Mouse (Mus musculus): ENCODE data around the gene Tex33. TPM values are rescaled to one million over a fixed set of nuclear protein-coding genes. Genes with fewer than 3 reads are reported as not detected.

Tex33 gene
- total RNA-seq, 2 experiments from 2014 or later: not detected

GRCm38 (mm10) chr15:78414157-78414556 lies 18.4 kb upstream of the Tex33 start:
- DNase-seq: no peak

GRCm38 (mm10) chr15:78413719-78414117 lies 18.0 kb upstream of the Tex33 start:
- DNase-seq: no peak

DNA sequence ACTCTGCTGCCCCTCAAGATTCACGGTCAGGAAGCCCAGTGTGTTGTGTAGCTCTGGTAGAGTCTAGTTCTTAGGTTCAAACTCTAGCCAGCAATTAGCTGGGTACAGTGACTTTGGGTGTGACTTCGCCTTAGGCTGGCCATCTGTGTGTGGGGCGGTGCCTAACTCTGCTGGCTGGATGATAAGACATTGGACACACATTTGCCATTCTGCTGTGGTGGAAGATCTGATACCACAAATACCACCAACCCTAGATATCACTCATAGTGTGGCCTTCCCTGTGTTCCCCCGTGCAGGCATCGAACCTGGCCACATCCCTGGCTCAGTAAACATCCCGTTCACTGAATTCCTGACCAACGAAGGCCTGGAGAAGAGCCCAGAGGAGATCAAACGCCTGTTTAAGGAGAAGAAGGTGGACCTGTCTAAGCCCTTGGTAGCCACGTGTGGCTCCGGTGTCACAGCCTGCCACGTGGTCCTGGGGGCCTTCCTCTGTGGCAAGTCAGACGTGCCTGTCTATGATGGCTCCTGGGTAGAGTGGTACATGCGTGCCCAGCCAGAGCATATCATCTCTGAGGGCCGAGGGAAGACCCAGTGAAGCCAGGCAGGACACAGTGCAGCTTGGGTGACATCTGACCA lies 17.5 kb upstream of the Tex33 start:
- no peak for DNase-seq

GRCm38 (mm10) chr15:78409570-78410052 lies 13.9 kb upstream of the Tex33 start:
- DNase-seq: no peak

DNA sequence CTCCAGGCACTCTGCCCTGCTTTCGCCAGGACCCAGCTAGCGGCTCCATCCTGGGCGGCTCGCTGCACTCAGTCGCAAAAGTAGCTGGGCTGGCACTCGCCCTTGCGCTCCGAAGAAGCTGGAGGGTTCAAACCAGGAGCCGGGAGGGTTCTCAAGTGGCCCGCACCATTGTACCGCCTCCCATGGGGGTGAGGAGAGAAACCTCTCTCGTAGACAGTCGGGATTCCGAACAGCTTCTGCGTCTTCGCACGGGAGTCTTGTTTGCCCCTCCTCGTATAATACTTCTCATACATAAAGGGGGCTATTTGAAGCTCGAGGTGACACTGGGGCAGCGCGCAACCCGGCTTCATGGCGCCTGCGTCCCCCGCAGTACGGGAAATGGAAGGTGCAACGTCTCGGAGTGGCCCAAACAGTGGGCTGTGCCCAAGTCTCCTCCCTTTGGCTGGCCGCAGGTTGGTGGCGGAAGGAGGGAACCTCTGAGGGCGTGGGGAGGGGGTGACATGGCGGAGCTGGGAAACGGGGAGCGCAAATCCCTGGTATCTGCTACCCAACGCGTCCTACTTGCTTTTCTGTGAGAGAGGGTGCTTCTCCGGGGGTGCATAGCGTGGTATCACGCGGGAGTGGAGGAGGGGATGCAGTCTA lies 10.7 kb upstream of the Tex33 start, which contains the start of gene Mpst:
TSS of gene Mpst (plus strand) at position 124 of the 642 bp plus-strand sequence.
- peak; percentile 90 to 93 for DNase-seq

GRCm38 (mm10) chr15:78405517-78406211 lies 10.0 kb upstream of the Tex33 start, which contains the start of gene Tst:
Tst (minus strand) TSS chr15:78405907.
- peak; percentile 88 to 90 for DNase-seq

GRCm38 (mm10) chr15:78405098-78405497 lies 9.4 kb upstream of the Tex33 start:
- no peak for DNase-seq

DNA sequence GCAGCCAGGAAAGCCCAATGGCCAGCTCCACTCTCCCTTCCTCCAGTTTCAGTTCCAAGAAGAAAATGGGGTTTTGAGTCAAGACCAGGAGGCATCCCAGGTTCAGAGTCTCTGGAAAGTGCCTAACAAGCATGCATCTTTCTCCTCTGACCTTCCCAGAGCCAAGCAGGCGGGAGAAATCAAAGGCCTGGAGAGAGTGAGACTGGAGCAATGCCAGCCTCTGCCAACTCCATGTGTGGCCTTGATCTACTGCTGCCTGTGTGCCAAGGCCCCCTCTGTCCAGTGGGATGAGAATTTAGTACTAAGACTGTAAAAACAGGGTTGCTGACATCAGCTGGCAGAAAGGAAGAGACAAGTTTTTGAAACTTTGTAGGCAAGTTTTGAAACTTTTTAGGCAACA lies 8.2 kb upstream of the Tex33 start:
- DNase-seq: peak in 1 of 2 experiments; percentile 45

- DNase-seq: no peak
These were observed 7.6 kb upstream of the Tex33 start for GRCm38 (mm10) chr15:78403301-78403741.

GRCm38 (mm10) chr15:78402423-78402822 lies 6.7 kb upstream of the Tex33 start:
- no peak for DNase-seq

GRCm38 (mm10) chr15:78401921-78402320 lies 6.2 kb upstream of the Tex33 start:
- peak; percentile 51 for DNase-seq

DNA sequence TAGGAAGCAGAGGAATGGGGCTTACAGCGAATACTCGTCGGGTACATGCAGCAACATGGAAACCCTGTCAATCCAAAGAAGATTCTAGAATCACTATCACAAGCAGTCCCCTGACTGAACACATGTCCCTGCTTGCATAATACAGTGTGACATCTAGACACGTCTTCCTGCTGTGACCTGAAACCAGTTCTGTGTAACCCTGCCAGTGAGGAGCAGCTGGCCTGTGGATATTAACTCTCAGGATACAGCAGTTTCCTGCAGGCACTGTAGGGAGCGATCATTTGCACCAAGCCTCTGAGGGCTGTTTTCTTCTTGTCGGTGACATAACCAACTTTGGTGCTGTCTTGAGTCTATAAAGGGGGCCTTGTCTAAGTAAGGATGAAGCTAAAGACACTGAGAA lies 5.6 kb upstream of the Tex33 start:
- DNase-seq: no peak

DNA sequence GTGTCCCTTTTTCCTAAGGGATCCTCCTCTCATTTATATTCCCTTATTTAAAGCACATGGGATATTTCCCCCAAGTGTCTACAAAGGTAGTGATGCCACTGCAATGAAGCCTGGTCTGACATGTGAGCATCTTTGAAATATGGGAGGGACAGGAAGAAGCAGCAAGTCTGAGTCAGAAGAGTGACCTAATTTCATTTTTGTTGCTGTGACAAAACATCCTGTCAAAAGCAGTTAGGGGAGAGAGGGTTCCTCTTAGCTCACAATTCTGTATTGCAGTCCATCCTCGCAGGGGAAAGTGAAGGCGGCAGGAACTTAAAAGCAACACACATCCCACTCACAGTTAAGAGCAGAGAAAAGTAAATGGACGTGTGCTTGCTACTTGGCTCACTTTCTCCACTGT lies 4.9 kb downstream of the Tex33 start:
- DNase-seq: no peak

GRCm38 (mm10) chr15:78385564-78385963 lies 10.1 kb downstream of the Tex33 start:
- no peak for DNase-seq

GRCm38 (mm10) chr15:78384220-78385116 lies 11.2 kb downstream of the Tex33 start:
- DNase-seq: peak; percentile 55 to 62

GRCm38 (mm10) chr15:78383450-78384219 lies 12.1 kb downstream of the Tex33 start:
- DNase-seq: peak; percentile 59 to 64

DNA sequence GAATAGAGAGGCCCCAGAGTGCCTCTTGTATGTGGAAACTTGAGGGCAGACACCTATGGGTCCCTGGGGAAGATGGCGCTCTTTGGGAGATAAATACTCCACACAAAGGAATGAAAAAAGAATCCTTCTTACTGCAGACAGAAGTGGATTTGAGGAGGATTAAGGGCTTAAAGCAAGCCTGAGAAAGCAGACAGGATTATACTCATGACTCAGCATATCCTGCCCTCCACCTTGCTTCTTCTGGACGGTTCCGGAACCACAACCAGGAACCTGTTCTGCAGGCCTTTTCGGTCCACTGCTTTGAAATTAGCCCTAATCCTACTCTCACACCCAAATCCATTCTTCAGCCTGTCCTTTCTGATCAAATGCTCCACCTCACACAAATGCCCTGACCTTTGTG lies 13.6 kb downstream of the Tex33 start:
- no peak for DNase-seq

- peak; percentile 27 to 58 for DNase-seq
These were observed 15.0 kb downstream of the Tex33 start for GRCm38 (mm10) chr15:78380741-78381140.

- no peak for DNase-seq
These were observed 15.5 kb downstream of the Tex33 start for GRCm38 (mm10) chr15:78380208-78380607.

GRCm38 (mm10) chr15:78378556-78378955 lies 17.2 kb downstream of the Tex33 start:
- no peak for DNase-seq

DNA sequence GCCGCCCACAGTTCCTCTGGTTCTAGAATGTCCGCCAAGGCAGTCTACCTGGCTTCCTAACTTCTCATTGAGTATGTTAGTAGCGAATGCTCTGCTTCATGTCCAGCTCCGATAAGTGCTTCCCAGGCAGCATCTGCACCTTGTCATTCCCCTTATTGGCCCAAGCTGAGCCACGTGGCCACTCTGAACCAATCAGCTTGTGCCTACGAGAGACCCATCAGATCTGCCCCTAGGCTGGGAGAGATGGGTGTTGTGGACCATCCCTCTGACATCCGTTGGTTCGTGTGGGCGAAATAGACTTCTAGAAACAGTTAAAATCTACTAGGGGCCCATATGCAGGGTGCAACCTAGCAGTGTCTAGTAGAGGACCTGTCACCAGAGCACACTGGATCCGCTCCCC lies 17.9 kb downstream of the Tex33 start:
- DNase-seq: no peak

Data from layer of hippocampus, postnatal 36 days (tissue).